Mouse (Mus musculus) megakaryocyte, embryonic 14.5 days (primary cell): ENCODE results near the gene Cenpp.

Source experiments
- FLI1 ChIP-seq: IDR thresholded peaks from 2 replicates; pipeline ENCODE4 v1.6.1; 2012; ENCODE audit warnings: low read length, inconsistent platforms, mixed read lengths
- GATA1 ChIP-seq: IDR thresholded peaks from 3 replicates; pipeline ENCODE4 v1.6.1; 2012; ENCODE audit warnings: mixed read lengths, low read length, inconsistent platforms, borderline replicate concordance

GRCm38 (mm10) chr13:49478851-49479374, 173.7 kb downstream of the Cenpp start:
- TF ChIP-seq GATA1 (no peak), FLI1 (no peak)
